Mouse (Mus musculus) olfactory bulb, adult 2 months (tissue): Measurements from ENCODE around the gene Foxo3. TPM values are rescaled to one million over a fixed set of nuclear protein-coding genes. Genes with fewer than 3 reads are reported as not detected.

ENCODE experiments used
- H3K27ac ChIP-seq: fragments of 200-500 bp; 2 replicates; pipeline ENCODE4 v1.5.1; 2012; ENCODE audit warnings: low read depth, low read length; ENCODE audit not compliant: insufficient read depth
- H3K4me1 ChIP-seq: fragments of 200-500 bp; 2 replicates; pipeline ENCODE4 v1.6.1; 2012; ENCODE audit warnings: low read length; ENCODE audit not compliant: control insufficient read depth, insufficient read depth
- H3K4me3 ChIP-seq: fragments of 200-500 bp; 2 replicates; pipeline ENCODE4 v1.5.1; 2012; ENCODE audit warnings: mild to moderate bottlenecking, low read depth, low read length, moderate library complexity; ENCODE audit not compliant: insufficient read depth
- CTCF ChIP-seq: fragments of 200-500 bp; IDR thresholded peaks from 2 replicates; pipeline ENCODE4 v1.5.1; 2012; ENCODE audit warnings: low read depth, mild to moderate bottlenecking, low read length, moderate library complexity; ENCODE audit not compliant: insufficient read depth
- POLR2A ChIP-seq: fragments of 200-500 bp; IDR thresholded peaks from 2 replicates; pipeline ENCODE4 v1.6.1; 2012; ENCODE audit warnings: mild to moderate bottlenecking, low read depth, low read length, moderate library complexity; ENCODE audit not compliant: insufficient read depth
- WGBS: fragments of 180-500 bp; shearing (Covaris S2); methylation state at CpG from one replicate; pipeline ENCODE4 v1.1.7; 2018; 5-methylcytosine and 5-hydroxymethylcytosine counted together
- polyA plus RNA-seq: library from polyadenylated mRNA; stranded (reverse); fragments of >200 nt; gene quantifications from 2 replicates; pipeline ENCODE4 v1.2.4, GENCODE M21; 2012; ENCODE audit warnings: low replicate concordance; ENCODE audit not compliant: missing spikeins, insufficient read depth, insufficient read length

Gene Foxo3
- polyA plus RNA-seq, 1 experiment: not detected

DNA sequence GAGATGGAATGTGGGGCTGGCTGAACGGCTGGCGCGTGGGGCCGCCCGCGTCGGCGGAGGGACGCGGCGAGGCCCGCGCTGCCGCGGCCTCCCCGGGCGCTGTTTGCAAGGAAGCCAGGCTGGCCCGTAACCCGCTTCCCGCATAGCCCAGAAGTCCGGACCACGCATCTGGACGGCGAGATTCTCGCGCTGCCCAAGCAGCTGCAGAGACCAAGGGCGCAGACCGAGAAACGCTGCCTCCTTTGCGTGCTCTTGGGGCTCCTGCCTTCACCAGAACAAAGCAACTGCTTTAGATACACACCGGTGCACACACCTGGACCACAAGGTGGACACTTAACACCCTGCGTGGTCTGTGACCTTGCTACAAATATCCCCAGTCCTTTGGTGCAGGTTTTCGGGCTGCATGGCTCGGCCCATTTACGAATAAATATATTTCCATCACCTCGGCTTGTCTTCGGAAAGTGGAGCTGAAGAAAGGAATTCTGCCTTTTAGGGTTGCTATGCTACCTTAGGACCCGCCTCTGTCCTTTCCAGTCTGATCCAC, 1.8 kb upstream of the Foxo3 start:
- Histone ChIP-seq H3K27ac (peak overlapping the region; percentile 99), H3K4me1 (peaks cover 18% of the 10 kb centered on the region), H3K4me3 (peak overlapping the region; percentile 71)
- TF ChIP-seq POLR2A (no peak), CTCF (no peak)
- 1% methylated on average over 38 of the region's 38 CpGs for WGBS

DNA sequence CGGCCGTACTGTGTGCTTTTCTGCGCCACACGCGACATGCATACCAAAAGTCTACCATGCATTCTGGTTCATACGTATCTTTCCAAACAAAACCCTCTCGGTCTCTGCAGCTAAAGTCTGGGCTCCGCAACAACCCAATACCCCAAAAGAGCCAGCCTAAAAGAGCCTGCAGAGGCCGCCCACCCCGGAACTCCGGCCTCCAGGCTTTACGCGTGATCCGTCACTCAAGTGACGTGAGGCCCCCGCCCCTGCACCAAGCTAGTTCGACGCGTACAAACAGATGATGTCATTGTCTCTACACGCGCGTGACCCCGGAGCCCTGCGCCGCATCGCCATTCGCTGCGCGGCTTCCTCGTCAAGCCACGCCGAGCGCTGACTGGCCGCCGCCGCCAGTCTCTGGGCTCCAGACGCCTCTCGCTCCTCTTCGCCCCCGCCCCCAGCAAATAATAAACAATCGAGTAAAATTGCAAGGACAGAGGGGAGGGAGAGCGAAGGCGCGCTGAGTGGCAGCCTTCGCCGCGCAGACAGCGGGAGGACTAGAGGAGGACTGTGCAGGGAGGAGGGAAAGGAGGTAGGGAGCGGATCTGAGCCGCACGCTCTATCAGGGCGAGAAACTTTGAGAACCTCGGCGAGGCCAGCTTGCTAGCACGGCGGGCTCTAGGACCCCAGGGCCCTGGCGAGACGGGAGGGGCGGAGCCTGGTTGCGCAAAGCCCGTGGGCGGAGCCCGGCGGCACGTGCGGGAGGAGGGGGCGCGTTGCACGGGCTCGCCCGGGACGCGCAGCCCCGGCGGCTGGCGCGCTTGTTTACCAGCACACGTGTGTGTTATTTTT, 1.1 kb upstream of the Foxo3 start:
- WGBS: under 1% methylated on average over 78 of the region's 78 CpGs
- Histone ChIP-seq H3K4me1 (peaks cover 18% of the 10 kb centered on the region), H3K4me3 (peak overlapping the region; percentile 85), H3K27ac (peak overlapping the region; percentile 99)
- no peak for TF ChIP-seq CTCF
- peak; percentile 61; the same call in 1 of the 2 replicates for TF ChIP-seq POLR2A

DNA sequence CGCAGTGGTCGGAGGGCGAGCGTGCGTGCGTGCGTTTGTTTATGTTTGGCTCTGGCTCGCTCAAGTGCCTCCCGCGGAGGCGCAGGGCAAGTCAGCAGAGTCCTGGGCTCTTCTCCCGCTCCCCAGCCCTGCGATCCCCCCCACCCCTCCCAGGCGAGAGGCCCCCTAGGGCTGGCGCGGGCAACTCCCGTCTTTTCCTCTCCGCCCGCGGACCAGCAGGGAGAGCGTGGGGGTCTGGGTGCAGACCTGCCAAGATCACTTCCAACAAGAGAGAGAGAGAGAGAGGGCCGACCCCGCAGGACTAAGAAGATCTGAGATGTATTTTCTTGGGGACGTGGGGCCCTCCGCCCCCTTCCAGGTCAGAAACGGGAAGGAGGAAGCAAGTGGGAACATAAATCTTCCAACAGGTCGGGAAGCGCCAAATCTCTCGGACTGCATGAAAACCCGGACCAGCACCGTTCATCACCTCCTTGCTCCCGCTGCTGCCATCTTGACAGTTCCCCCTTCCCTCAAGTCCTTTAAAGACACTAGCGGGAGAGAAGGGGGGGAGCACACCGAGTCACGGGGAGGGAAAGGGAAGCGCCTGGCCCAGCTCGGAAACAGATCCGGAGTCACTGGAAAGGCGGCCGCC, 569 bp downstream of the Foxo3 start:
- peak overlapping the region; percentile 85 for H3K4me3 ChIP-seq
- peak overlapping the region; percentile 93 for H3K27ac ChIP-seq
- TF ChIP-seq CTCF (no peak), POLR2A (no peak)
- WGBS: under 1% methylated on average over 40 of the region's 40 CpGs
- peaks cover 23% of the 10 kb centered on the region for H3K4me1 ChIP-seq

DNA sequence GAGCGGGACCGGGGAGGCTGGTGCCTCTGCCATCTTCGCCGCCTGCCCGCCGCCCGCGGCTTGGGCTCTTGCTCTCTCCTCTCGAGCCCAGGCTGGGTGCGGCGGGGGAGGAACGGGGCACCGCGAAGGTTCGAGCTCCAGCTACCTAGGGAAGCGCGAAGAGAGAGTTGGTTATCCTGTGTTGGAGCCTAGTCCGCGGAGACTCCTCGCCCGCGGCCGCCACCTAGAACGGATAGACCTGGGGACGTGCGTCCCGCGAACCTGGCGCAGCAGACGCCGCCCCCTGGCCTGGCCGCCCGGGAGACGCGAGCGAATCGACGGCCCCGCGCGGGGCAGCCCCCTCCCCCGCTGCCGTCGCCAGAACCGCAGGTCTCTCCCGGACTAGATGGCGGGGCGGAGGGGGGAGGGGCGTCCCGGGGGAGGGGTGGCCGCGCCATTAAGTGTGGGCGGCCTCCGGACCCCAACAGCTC, 1.1 kb downstream of the Foxo3 start:
- H3K4me1 ChIP-seq: peaks cover 23% of the 10 kb centered on the region
- under 1% methylated on average over 53 of the region's 54 CpGs for WGBS
- no peak for TF ChIP-seq CTCF
- TF ChIP-seq POLR2A: no peak
- H3K27ac ChIP-seq: peak overlapping the region; percentile 93
- peak overlapping the region; percentile 85 for H3K4me3 ChIP-seq

DNA sequence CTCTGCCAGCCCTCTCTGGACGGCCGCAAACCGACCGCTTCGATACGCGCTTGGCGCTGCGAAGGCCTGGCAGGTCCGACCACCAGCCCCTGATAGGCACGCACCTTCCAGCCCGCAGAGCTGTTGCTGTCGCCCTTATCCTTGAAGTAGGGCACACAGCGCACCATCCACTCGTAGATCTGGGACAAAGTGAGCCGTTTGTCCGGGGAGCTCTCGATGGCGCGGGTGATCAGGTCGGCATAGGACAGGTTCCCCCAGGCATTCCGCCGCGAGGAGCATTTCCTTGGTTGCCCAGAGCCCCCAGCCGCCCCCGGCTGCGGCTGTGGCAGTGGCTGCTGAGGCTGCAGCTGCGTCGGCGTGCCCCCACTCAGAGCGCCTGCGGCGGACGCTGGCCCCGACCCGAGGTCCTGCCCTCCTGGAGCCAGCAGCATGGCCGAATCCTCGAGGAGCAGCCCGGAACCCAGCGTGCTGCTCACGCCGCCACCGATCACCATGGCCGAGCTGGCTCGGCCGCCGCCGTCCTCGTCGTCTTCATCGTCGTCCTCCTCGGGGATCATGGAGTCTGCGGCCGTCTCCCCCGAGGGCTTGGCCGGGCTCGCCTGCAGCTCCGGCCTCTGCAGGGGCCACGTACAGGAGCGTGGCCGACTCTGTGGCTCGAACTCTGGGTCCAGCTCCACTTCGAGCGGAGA, 1.7 kb downstream of the Foxo3 start:
- peak overlapping the region; percentile 85 for H3K4me3 ChIP-seq
- WGBS: 6% methylated on average over 65 of the region's 65 CpGs
- peaks cover 23% of the 10 kb centered on the region for H3K4me1 ChIP-seq
- no peak for TF ChIP-seq CTCF
- TF ChIP-seq POLR2A: peak; percentile 2; the same call in 1 of the 2 replicates
- H3K27ac ChIP-seq: peak overlapping the region; percentile 13

DNA sequence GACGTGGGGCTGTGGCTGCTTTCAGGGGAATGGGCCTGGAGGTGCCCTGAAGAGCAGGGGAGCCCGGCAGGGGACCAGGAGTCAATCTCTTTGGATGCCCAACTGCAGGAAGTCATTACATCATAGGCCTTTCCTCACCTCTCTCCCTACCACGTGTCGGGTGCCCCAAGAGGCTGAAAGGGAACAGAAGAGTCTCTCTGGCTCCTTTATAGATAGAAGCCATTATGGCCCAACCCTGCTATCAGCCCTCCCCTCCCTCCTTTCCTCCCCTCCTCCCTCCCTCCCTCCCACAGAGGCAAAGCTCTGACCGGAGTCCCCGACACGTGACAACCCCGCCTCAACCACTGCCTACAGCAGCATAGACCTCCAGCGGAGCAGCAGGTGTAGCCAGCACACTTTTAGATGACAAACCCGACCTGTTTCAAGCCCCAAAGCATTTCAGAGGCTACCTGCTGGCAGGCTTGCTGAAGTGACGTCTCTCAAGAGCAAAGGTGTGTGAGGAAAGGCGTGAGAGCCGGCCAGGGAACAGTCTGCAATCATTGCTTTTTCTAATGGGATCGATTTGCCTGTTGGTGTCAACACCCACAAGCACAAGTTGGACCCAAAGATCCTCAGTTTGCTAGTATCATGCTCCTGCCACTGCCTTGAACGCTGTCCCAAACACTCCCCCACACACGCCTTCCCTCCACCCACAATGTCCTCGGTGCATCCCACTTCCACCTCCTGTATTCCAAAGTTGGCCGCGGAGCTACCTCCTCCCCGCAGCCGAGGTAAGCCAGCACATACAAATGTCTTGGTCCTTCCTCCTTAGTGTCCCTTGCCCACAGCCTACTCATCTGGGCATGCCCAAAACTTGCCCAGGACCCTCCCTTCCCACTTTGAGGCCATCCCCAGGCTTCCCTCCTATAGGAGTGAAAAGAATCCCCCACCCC, 2.5 kb downstream of the Foxo3 start:
- Histone ChIP-seq H3K4me1 (peaks cover 30% of the 10 kb centered on the region), H3K27ac (0 out of 2 replicates have a peak overlapping the region, but pooled peaks have one; percentile 13), H3K4me3 (peak overlapping the region; percentile 85)
- TF ChIP-seq POLR2A (no peak), CTCF (no peak)
- WGBS: 15% methylated on average over 21 of the region's 21 CpGs

DNA sequence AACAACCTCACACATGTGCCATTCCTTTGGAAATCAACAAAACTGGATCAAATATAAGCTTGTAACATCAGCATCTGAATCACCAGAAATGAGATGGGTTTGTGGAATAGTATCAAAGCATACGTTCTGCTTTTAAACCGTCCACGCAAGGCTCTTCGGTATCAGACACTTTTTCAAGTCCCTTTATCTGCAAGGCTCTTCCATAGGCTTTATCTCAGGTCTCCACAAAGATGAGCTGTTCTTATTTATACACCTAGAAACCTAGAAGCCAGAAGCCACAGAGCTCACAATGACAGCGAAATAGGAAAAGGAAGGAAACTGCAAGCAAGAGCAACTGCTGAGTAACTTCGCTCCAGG, 3.2 kb downstream of the Foxo3 start:
- no peak overlapping the region for H3K27ac ChIP-seq
- H3K4me1 ChIP-seq: peaks cover 34% of the 10 kb centered on the region
- WGBS: 69% methylated on average over 6 of the region's 6 CpGs
- H3K4me3 ChIP-seq: peak overlapping the region; percentile 85
- TF ChIP-seq CTCF: no peak
- TF ChIP-seq POLR2A: no peak
